Mouse (Mus musculus) midbrain, embryonic 11.5 days (tissue): ENCODE data around the gene Nup62. TPM values are rescaled to one million over a fixed set of nuclear protein-coding genes. Genes with fewer than 3 reads are reported as not detected.
A peak's percentile ranks its signal among the peaks of the same experiment; 100 is the strongest.

Experiments used
- ATAC-seq: fragments of 200-750 bp; cut with Nextera tagmentation; 2 replicates; pipeline ENCODE4 v1.8.0; 2017; ENCODE audit warnings: moderate TSS enrichment, moderate library complexity; ENCODE audit not compliant: low FRiP score
- DNase-seq: peaks from one replicate; pipeline ENCODE4 v3.0.0; 2015; ENCODE audit warnings: low spot score; ENCODE audit errors: missing footprints
- H3K27ac ChIP-seq: fragments of 300-500 bp; sonication (generic); 2 replicates; pipeline ENCODE4 v1.5.1; 2014; ENCODE audit warnings: low read depth, low read length
- H3K27me3 ChIP-seq: fragments of 300-500 bp; sonication (generic); 2 replicates; pipeline ENCODE4 v1.6.1; 2014; ENCODE audit warnings: mild to moderate bottlenecking, low read length, moderate library complexity, mixed read lengths; ENCODE audit not compliant: control insufficient read depth, insufficient read depth
- H3K36me3 ChIP-seq: fragments of 300-500 bp; sonication (generic); 2 replicates; pipeline ENCODE4 v1.6.1; 2014; ENCODE audit warnings: mild to moderate bottlenecking, low read length, moderate library complexity, mixed read lengths; ENCODE audit not compliant: control insufficient read depth, insufficient read depth
- H3K4me1 ChIP-seq: fragments of 300-500 bp; sonication (generic); 2 replicates; pipeline ENCODE4 v1.6.1; 2014; ENCODE audit warnings: low read length; ENCODE audit not compliant: control insufficient read depth, insufficient read depth
- H3K4me2 ChIP-seq: fragments of 300-500 bp; sonication (generic); 2 replicates; pipeline ENCODE4 v1.6.1; 2014; ENCODE audit warnings: mild to moderate bottlenecking, moderate library complexity
- H3K4me3 ChIP-seq: fragments of 300-500 bp; sonication (generic); 2 replicates; pipeline ENCODE4 v1.5.1; 2014; ENCODE audit warnings: low read depth, low read length
- H3K9ac ChIP-seq: fragments of 300-500 bp; sonication (generic); 2 replicates; pipeline ENCODE4 v1.6.1; 2014; ENCODE audit warnings: low read length
- H3K9me3 ChIP-seq: fragments of 300-500 bp; sonication (generic); 2 replicates; pipeline ENCODE4 v1.6.1; 2016; ENCODE audit warnings: low read length; ENCODE audit not compliant: control insufficient read depth
- WGBS: fragments of 180-500 bp; shearing (Covaris S2); extraction: QIAGEN DNeasy Blood & Tissue Kit; methylation state at CpG from one replicate; pipeline ENCODE4 v1.1.7; 2014; 5-methylcytosine and 5-hydroxymethylcytosine counted together
- polyA plus RNA-seq: library from polyadenylated mRNA; unstranded; fragments of >200 nt; fragmentation: Nextera tagmentation; extraction: Ambion mirVana; gene quantifications from 2 replicates; pipeline ENCODE4 v1.2.1, GENCODE M21; 2014

Gene Nup62
- polyA plus RNA-seq, 1 experiment from 2014 or later: 64.1 TPM

DNA sequence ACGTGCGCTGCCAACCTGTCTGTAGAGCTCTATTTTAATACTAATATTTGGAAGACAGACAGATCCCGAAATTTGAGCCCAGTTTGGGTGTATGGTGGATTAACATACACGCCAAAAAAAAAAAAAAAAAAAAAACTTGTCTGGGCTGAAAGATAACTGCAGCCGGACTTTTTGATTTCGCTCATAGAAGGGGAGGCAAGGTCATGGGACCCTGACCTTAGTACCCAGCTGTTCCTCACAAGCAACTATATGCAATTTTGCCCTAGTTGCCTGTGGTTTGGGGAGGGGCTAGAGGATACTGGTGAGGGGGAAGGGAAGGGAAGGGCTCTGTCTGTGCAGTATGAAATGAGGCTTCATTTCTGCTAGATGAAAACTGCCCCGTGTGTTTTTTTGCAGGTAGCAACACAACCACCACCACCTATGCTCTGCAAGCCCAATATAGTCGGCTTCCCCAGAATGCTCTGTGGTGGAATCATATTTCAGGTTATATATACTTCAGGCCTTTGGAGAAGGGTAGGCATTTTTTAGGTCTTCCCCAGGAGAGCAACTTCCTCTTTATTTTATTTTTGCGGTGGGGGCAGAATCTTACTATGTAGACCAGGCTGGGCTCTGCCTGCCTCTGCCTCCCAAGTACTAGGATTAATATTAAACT is 40.5 kb downstream of the Nup62 start:
- no peak for DNase-seq
- peaks cover 29% of the 10 kb centered on the region for H3K4me1 ChIP-seq
- 69% methylated on average over 9 of the region's 9 CpGs for WGBS
- H3K36me3 ChIP-seq: peaks cover 2% of the 10 kb centered on the region; the same call in 1 of the 2 replicates
- no peaks in the 10 kb centered on the region for H3K9me3 ChIP-seq
- H3K9ac ChIP-seq: no peak overlapping the region
- peak overlapping the region; percentile 72; the same call in 1 of the 2 replicates for H3K4me3 ChIP-seq
- H3K4me2 ChIP-seq: peak overlapping the region; percentile 95
- ATAC-seq: no peak
- no peaks in the 10 kb centered on the region for H3K27me3 ChIP-seq
- no peak overlapping the region for H3K27ac ChIP-seq

DNA sequence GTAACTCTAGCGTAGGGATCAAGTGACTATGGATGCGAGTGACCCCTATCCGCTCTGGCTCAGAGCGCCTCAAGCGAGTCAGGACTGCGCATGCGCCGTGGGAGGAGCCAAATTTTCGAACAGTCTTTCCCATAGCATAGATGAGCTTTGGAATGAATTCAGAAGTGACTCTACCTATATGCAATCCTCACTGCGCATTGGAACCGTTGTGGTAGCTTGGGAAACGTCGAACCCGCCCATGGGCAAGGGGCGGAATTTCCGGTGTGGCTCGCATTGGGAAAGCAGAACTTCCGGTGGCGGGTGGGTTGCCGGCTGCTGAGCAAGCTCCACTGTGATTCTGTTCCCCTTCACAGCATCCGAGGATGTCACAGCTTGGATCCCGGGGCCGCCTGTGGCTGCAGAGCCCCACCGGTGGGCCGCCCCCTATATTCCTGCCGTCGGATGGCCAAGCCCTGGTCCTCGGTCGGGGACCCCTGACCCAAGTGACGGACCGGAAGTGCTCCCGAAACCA is 41.2 kb downstream of the Nup62 start, which contains the start of gene Pnkp:
Gene Pnkp (plus strand): TSS at position 98 of the 511 bp plus-strand sequence.
- peak; percentile 45; the same call in 1 of the 2 replicates for ATAC-seq
- Histone ChIP-seq H3K9ac (peak within 1 kb of the TSS; percentile 81), H3K36me3 (peaks cover 2% of the 10 kb centered on the region; the same call in 1 of the 2 replicates), H3K4me1 (peaks cover 29% of the 10 kb centered on the region), H3K4me2 (peak within 1 kb of the TSS; percentile 95), H3K9me3 (no peaks in the 10 kb centered on the region), H3K4me3 (peak within 1 kb of the TSS; percentile 72), H3K27ac (peak within 1 kb of the TSS; percentile 83), H3K27me3 (no peaks in the 10 kb centered on the region)
- under 1% methylated on average over 32 of the region's 32 CpGs for WGBS
- peak; percentile 98 for DNase-seq

DNA sequence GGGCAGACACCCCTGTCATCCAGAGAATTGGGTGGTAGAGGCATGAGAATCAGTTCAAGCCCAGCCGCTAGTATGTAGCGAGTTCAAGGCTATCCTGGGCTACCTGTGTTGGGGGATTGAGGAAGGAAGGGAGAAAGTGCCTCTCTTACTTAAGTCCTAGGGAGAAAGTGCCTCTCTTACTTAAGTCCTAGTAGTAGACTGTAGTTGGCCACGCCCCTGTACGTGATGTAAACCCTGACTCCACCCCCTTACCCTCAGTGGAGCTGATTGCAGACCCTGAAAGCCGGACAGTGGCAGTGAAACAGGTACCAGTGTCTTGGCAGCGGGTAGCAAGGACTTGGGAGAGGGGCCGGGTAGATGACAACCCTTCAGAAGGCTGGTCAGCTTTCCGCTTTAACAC is 42.0 kb downstream of the Nup62 start:
- Histone ChIP-seq H3K4me2 (peak overlapping the region; percentile 95), H3K36me3 (peaks cover 3% of the 10 kb centered on the region), H3K9ac (peak overlapping the region; percentile 81), H3K9me3 (no peaks in the 10 kb centered on the region), H3K4me3 (peak overlapping the region; percentile 72), H3K27ac (no peak overlapping the region), H3K4me1 (peaks cover 29% of the 10 kb centered on the region), H3K27me3 (no peaks in the 10 kb centered on the region)
- ATAC-seq: no peak
- no peak for DNase-seq
- WGBS: 31% methylated on average over 8 of the region's 8 CpGs

DNA sequence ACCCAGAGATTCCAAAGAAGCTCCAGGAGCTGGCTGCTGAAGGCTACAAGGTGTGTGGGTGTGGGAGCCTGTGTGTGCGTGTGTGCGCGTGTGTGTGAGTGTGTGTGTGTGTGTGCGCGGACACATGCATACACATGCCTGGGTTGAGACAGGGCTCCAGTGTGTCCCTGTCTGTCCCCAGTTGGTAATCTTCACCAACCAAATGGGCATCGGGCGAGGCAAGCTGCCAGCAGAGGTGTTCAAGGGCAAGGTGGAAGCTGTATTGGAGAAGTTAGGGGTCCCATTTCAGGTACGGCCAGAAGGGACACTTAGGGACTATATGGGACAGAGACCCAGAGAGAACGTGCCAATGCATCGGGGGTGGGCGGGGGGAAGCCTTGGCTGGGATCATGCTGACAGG is 44.0 kb downstream of the Nup62 start:
- Histone ChIP-seq H3K4me3 (no peak overlapping the region), H3K4me1 (peaks cover 18% of the 10 kb centered on the region), H3K27me3 (no peaks in the 10 kb centered on the region), H3K36me3 (peaks cover 20% of the 10 kb centered on the region), H3K9ac (no peak overlapping the region), H3K4me2 (no peak overlapping the region), H3K27ac (no peak overlapping the region), H3K9me3 (no peaks in the 10 kb centered on the region)
- 89% methylated on average over 11 of the region's 11 CpGs for WGBS
- no peak for DNase-seq
- ATAC-seq: no peak

DNA sequence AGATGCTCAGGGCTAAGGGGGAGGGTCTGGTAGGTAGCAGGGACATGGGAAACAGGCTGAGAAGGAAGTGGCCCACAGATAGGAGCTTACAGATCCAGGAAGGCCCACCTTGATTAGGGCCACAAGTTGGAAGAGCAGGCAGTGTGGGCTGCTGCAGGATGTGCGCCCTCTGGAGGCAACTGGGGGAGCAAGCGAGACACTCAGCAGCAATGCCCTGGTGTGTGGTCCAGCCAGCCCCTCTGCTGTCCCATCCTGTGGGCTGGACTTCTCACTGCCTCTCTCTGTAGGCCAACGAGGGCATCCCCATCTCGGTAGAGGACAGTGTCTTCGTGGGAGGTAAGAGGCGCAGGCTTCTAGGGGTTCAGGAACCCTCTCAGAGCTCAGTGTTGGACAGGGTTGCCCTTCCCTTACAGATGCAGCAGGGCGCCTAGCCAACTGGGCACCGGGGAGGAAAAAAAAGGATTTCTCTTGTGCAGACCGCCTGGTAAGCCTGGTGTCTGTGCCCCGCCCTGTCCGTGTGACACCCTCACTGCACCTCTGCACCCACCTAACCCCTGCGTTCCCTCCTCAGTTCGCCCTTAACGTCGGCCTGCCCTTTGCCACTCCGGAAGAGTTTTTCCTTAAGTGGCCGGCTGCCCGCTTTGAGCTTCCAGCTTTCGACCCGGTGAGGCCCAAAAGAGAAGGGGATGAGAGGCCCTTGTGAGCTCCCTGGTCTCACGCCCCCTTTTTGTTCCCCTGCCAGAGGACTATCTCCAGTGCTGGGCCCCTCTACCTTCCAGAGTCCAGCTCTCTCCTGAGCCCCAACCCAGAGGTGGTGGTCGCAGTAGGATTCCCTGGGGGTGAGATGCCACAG is 44.9 kb downstream of the Nup62 start:
- WGBS: 61% methylated on average over 22 of the region's 22 CpGs
- DNase-seq: peak; percentile 94
- peak; percentile 56 for ATAC-seq
- H3K4me2 ChIP-seq: no peak overlapping the region; the same call in 1 of the 2 replicates
- no peaks in the 10 kb centered on the region for H3K27me3 ChIP-seq
- peaks cover 15% of the 10 kb centered on the region for H3K4me1 ChIP-seq
- H3K9me3 ChIP-seq: no peaks in the 10 kb centered on the region
- H3K27ac ChIP-seq: peak overlapping the region; percentile 20
- H3K9ac ChIP-seq: no peak overlapping the region
- peaks cover 24% of the 10 kb centered on the region for H3K36me3 ChIP-seq
- H3K4me3 ChIP-seq: peak overlapping the region; percentile 5; the same call in 1 of the 2 replicates

GRCm38 (mm10) chr7:44861429-44861816 is 45.5 kb downstream of the Nup62 start:
- ATAC-seq: no peak
- no peak overlapping the region for H3K4me3 ChIP-seq
- H3K27ac ChIP-seq: no peak overlapping the region; the same call in 1 of the 2 replicates
- H3K9me3 ChIP-seq: no peaks in the 10 kb centered on the region
- WGBS: 86% methylated on average over 14 of the region's 14 CpGs
- H3K27me3 ChIP-seq: no peaks in the 10 kb centered on the region
- no peak overlapping the region for H3K9ac ChIP-seq
- no peak for DNase-seq
- H3K4me2 ChIP-seq: no peak overlapping the region
- peaks cover 26% of the 10 kb centered on the region for H3K36me3 ChIP-seq
- peaks cover 16% of the 10 kb centered on the region for H3K4me1 ChIP-seq

DNA sequence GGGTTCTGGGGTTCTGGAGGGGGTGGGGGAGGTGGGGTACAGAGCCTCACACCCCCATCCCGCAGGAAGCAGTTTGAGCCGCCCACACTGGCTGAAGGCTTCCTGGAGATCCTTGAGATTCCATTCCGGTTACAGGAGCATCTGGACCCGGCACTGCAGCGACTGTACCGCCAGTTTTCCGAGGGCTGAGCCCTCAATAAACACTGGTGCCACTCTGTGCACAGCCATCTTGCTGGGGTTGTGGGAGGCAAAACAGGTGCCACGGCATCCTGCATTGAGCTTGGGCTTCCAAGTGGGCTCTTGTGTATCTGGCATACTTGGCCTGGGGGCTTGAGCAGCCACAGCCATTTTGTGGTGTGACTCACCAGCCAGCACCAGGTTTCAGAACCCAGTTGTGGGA is 46.5 kb downstream of the Nup62 start:
- Histone ChIP-seq H3K36me3 (peaks cover 26% of the 10 kb centered on the region), H3K9ac (no peak overlapping the region), H3K27me3 (no peaks in the 10 kb centered on the region), H3K27ac (no peak overlapping the region), H3K4me3 (no peak overlapping the region), H3K4me2 (no peak overlapping the region), H3K9me3 (no peaks in the 10 kb centered on the region), H3K4me1 (peaks cover 24% of the 10 kb centered on the region)
- ATAC-seq: no peak
- WGBS: 93% methylated on average over 8 of the region's 8 CpGs
- peak; percentile 85 for DNase-seq

DNA sequence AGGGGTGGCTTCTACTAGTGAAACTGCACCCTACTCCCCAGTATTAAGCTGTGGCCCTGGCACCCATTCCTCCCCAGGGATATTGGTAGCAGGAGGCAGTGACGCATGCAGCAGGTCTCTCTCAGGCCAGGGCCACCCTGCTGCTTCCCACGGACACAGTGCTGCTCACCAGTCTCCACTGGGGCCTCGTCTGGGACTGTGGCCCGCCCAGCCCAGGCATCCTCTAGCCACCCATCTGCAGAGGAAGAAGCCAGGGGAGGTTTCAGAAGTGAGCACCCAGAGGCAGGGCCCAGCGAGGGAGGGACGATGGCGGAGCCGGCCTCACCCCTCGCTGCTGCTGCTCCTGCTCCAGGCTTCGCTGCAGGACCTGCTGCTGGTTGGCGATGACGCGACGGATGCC is 47.3 kb downstream of the Nup62 start:
- Histone ChIP-seq H3K36me3 (peaks cover 26% of the 10 kb centered on the region), H3K9ac (no peak overlapping the region), H3K27me3 (no peaks in the 10 kb centered on the region), H3K4me3 (no peak overlapping the region), H3K4me1 (peaks cover 25% of the 10 kb centered on the region), H3K9me3 (no peaks in the 10 kb centered on the region), H3K27ac (no peak overlapping the region), H3K4me2 (no peak overlapping the region)
- WGBS: 90% methylated on average over 14 of the region's 14 CpGs
- no peak for ATAC-seq
- DNase-seq: peak; percentile 80
